Mouse (Mus musculus): ENCODE measurements around the gene Tmem125.

DNA sequence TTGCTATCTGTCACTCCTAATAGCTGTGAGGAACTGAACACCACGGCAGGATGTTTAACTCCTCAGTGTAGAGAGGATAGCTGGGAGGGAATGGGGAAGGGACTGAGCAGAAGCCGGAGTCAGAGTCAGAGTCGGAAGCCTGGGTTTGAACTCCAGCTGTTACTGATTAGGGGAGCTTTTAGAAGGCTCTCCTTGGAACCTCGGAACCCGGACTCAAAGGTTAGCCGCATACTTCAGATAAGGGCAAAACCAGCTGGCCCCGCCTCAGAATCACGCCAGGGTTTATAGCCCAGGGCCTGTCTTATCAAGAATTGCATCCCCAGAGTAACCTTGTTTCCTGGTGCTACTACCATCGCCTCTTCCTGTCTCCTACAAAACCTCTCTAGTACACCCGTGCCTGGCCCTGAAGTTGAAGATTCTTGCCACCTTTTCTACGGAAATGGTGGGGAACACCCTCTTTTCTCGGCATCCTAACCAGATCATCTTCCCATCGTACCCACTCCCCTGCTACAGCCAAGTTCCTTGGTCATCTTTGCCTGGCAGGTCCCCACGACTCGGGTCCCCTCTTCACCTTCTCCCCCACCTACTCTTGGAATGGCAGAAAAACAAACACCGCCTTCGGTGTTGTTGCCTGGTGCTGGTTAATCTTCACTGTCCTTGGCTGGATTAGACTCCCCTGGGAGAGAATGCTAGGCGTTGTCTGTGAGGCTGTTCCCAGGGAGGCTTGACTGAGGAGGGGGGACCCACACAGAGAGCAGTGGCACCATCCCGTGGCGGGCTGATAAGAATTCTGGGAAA is 26.9 kb downstream of the Tmem125 start:
- TF ChIP-seq CTCF (IDR thresholded peaks at IDR 0.05; ENCODE audit: control insufficient read depth, insufficient read depth, low read length) (no peak), POLR2A (IDR thresholded peaks at IDR 0.05; ENCODE audit: borderline replicate concordance, control insufficient read depth, low read depth, low read length) (no peak)
